Mouse (Mus musculus) hindbrain, embryonic 13.5 days (tissue): ENCODE measurements around the gene Ube2u. TPM values are rescaled to one million over a fixed set of nuclear protein-coding genes. Genes with fewer than 3 reads are reported as not detected.

ENCODE experiments used
- ATAC-seq: fragments of 200-750 bp; cut with Nextera tagmentation; 2 replicates; pipeline ENCODE4 v1.8.0; 2017; ENCODE audit warnings: moderate TSS enrichment; ENCODE audit not compliant: low FRiP score
- H3K27ac ChIP-seq: fragments of 300-500 bp; sonication (generic); 2 replicates; pipeline ENCODE4 v1.5.1; 2015; ENCODE audit warnings: inconsistent platforms, mild to moderate bottlenecking, moderate library complexity
- H3K27me3 ChIP-seq: fragments of 300-500 bp; sonication (generic); 2 replicates; pipeline ENCODE4 v1.6.1; 2015; ENCODE audit warnings: mild to moderate bottlenecking, inconsistent platforms
- H3K36me3 ChIP-seq: fragments of 300-500 bp; sonication (generic); 2 replicates; pipeline ENCODE4 v1.6.1; 2015; ENCODE audit warnings: mild to moderate bottlenecking, inconsistent platforms
- H3K4me1 ChIP-seq: fragments of 300-500 bp; sonication (generic); replicated peaks from 2 replicates; pipeline ENCODE4 v1.6.1; 2015; ENCODE audit warnings: inconsistent platforms
- H3K4me2 ChIP-seq: fragments of 300-500 bp; sonication (generic); 2 replicates; pipeline ENCODE4 v1.6.1; 2015; ENCODE audit warnings: inconsistent platforms, mild to moderate bottlenecking, moderate library complexity
- H3K4me3 ChIP-seq: fragments of 300-500 bp; sonication (generic); 2 replicates; pipeline ENCODE4 v1.5.1; 2015; ENCODE audit warnings: mild to moderate bottlenecking, inconsistent platforms
- H3K9ac ChIP-seq: fragments of 300-500 bp; sonication (generic); 2 replicates; pipeline ENCODE4 v1.6.1; 2015; ENCODE audit warnings: mild to moderate bottlenecking, inconsistent platforms
- H3K9me3 ChIP-seq: fragments of 300-500 bp; sonication (generic); 2 replicates; pipeline ENCODE4 v1.6.1; 2016; ENCODE audit warnings: inconsistent platforms
- WGBS: fragments of 180-500 bp; shearing (Covaris S2); methylation state at CpG from one replicate; pipeline ENCODE4 v1.1.7; 2015; 5-methylcytosine and 5-hydroxymethylcytosine counted together
- polyA plus RNA-seq: library from polyadenylated mRNA; unstranded; fragments of >200 nt; fragmentation: Nextera tagmentation; extraction: Ambion mirVana; gene quantifications from 2 replicates; pipeline ENCODE4 v1.2.1, GENCODE M21; 2015

Gene Ube2u
- polyA plus RNA-seq, 1 experiment from 2014 or later = 0.99 TPM

- no peak for ATAC-seq
- 84% methylated on average over 2 of the region's 2 CpGs for WGBS
- Histone ChIP-seq H3K36me3 (no peaks in the 10 kb centered on the region), H3K27me3 (no peaks in the 10 kb centered on the region), H3K4me1 (peaks cover 2% of the 10 kb centered on the region; the same call in 1 of the 2 replicates), H3K4me3 (no peak overlapping the region), H3K9me3 (no peaks in the 10 kb centered on the region), H3K9ac (no peak overlapping the region), H3K4me2 (no peak overlapping the region), H3K27ac (no peak overlapping the region)
Measured at GRCm38 (mm10) chr4:100517646-100518045, 39.0 kb downstream of the Ube2u start.

GRCm38 (mm10) chr4:100522534-100522933 lies 43.9 kb downstream of the Ube2u start:
- 6% methylated on average over 6 of the region's 6 CpGs for WGBS
- Histone ChIP-seq H3K9me3 (no peaks in the 10 kb centered on the region), H3K4me2 (no peak overlapping the region), H3K9ac (no peak overlapping the region), H3K4me1 (peaks cover 13% of the 10 kb centered on the region), H3K4me3 (no peak overlapping the region), H3K27ac (no peak overlapping the region), H3K27me3 (peaks cover 24% of the 10 kb centered on the region), H3K36me3 (no peaks in the 10 kb centered on the region)
- no peak for ATAC-seq

- 49% methylated on average over 4 of the region's 4 CpGs for WGBS
- ATAC-seq = no peak
- no peaks in the 10 kb centered on the region for H3K36me3 ChIP-seq
- H3K9ac ChIP-seq = no peak overlapping the region
- H3K4me3 ChIP-seq = no peak overlapping the region
- H3K27me3 ChIP-seq = peaks cover 40% of the 10 kb centered on the region
- peaks cover 17% of the 10 kb centered on the region for H3K4me1 ChIP-seq
- no peak overlapping the region for H3K4me2 ChIP-seq
- no peaks in the 10 kb centered on the region for H3K9me3 ChIP-seq
- H3K27ac ChIP-seq = no peak overlapping the region
Measured at GRCm38 (mm10) chr4:100524741-100525140, 46.1 kb downstream of the Ube2u start.

GRCm38 (mm10) chr4:100526296-100526695 lies 47.6 kb downstream of the Ube2u start:
- Histone ChIP-seq H3K9me3 (no peaks in the 10 kb centered on the region), H3K4me1 (peaks cover 17% of the 10 kb centered on the region), H3K4me3 (no peak overlapping the region), H3K9ac (no peak overlapping the region), H3K27ac (no peak overlapping the region), H3K4me2 (no peak overlapping the region), H3K36me3 (no peaks in the 10 kb centered on the region), H3K27me3 (peaks cover 40% of the 10 kb centered on the region)
- 51% methylated on average over 6 of the region's 6 CpGs for WGBS
- no peak for ATAC-seq

- H3K27ac ChIP-seq = no peak overlapping the region
- no peak overlapping the region for H3K9ac ChIP-seq
- ATAC-seq = no peak
- H3K27me3 ChIP-seq = peaks cover 40% of the 10 kb centered on the region
- H3K4me1 ChIP-seq = peaks cover 17% of the 10 kb centered on the region
- peak overlapping the region; percentile 19 for H3K4me3 ChIP-seq
- H3K4me2 ChIP-seq = peak overlapping the region; percentile 48
- 31% methylated on average over 3 of the region's 3 CpGs for WGBS
- H3K9me3 ChIP-seq = no peaks in the 10 kb centered on the region
- H3K36me3 ChIP-seq = no peaks in the 10 kb centered on the region
Measured at GRCm38 (mm10) chr4:100527086-100527485, 48.4 kb downstream of the Ube2u start.

GRCm38 (mm10) chr4:100527554-100528001 lies 48.9 kb downstream of the Ube2u start:
- H3K27ac ChIP-seq = no peak overlapping the region
- peak overlapping the region; percentile 19 for H3K4me3 ChIP-seq
- peaks cover 40% of the 10 kb centered on the region for H3K27me3 ChIP-seq
- no peaks in the 10 kb centered on the region for H3K36me3 ChIP-seq
- H3K9me3 ChIP-seq = no peaks in the 10 kb centered on the region
- H3K4me2 ChIP-seq = peak overlapping the region; percentile 48
- 4% methylated on average over 15 of the region's 15 CpGs for WGBS
- H3K4me1 ChIP-seq = peaks cover 16% of the 10 kb centered on the region
- H3K9ac ChIP-seq = no peak overlapping the region; the same call in 1 of the 2 replicates
- no peak for ATAC-seq

GRCm38 (mm10) chr4:100533607-100534006 lies 55.0 kb downstream of the Ube2u start:
- no peak overlapping the region for H3K4me2 ChIP-seq
- no peaks in the 10 kb centered on the region for H3K4me1 ChIP-seq
- H3K36me3 ChIP-seq = no peaks in the 10 kb centered on the region
- no peak overlapping the region for H3K4me3 ChIP-seq
- no peak for ATAC-seq
- H3K9me3 ChIP-seq = no peaks in the 10 kb centered on the region
- 79% methylated on average over 6 of the region's 6 CpGs for WGBS
- no peak overlapping the region for H3K9ac ChIP-seq
- H3K27me3 ChIP-seq = peaks cover 6% of the 10 kb centered on the region
- no peak overlapping the region for H3K27ac ChIP-seq

- 29% methylated on average over 3 of the region's 3 CpGs for WGBS
- H3K27ac ChIP-seq = no peak overlapping the region
- H3K27me3 ChIP-seq = no peaks in the 10 kb centered on the region
- no peaks in the 10 kb centered on the region for H3K4me1 ChIP-seq
- no peak overlapping the region for H3K9ac ChIP-seq
- H3K4me2 ChIP-seq = no peak overlapping the region
- ATAC-seq = no peak
- no peaks in the 10 kb centered on the region for H3K36me3 ChIP-seq
- H3K9me3 ChIP-seq = no peaks in the 10 kb centered on the region
- no peak overlapping the region for H3K4me3 ChIP-seq
Measured at GRCm38 (mm10) chr4:100534946-100535345, 56.3 kb downstream of the Ube2u start.

- Histone ChIP-seq H3K9me3 (no peaks in the 10 kb centered on the region), H3K27me3 (no peaks in the 10 kb centered on the region), H3K27ac (no peak overlapping the region), H3K9ac (no peak overlapping the region), H3K36me3 (no peaks in the 10 kb centered on the region), H3K4me3 (no peak overlapping the region), H3K4me1 (no peaks in the 10 kb centered on the region), H3K4me2 (no peak overlapping the region)
- whole genome bisulfite sequencing = 7% methylated on average over 3 of the region's 3 CpGs
- ATAC-seq = no peak
Measured at GRCm38 (mm10) chr4:100537898-100538297, 59.2 kb downstream of the Ube2u start.

GRCm38 (mm10) chr4:100539483-100539882 lies 60.8 kb downstream of the Ube2u start:
- Histone ChIP-seq H3K27me3 (no peaks in the 10 kb centered on the region), H3K36me3 (no peaks in the 10 kb centered on the region), H3K9me3 (no peaks in the 10 kb centered on the region), H3K4me3 (no peak overlapping the region), H3K9ac (no peak overlapping the region), H3K27ac (no peak overlapping the region), H3K4me2 (no peak overlapping the region), H3K4me1 (no peaks in the 10 kb centered on the region)
- 80% methylated on average over 3 of the region's 3 CpGs for WGBS
- ATAC-seq = no peak

- Histone ChIP-seq H3K27me3 (no peaks in the 10 kb centered on the region), H3K36me3 (no peaks in the 10 kb centered on the region), H3K9me3 (no peaks in the 10 kb centered on the region), H3K4me1 (no peaks in the 10 kb centered on the region), H3K4me3 (no peak overlapping the region), H3K27ac (no peak overlapping the region), H3K4me2 (no peak overlapping the region), H3K9ac (no peak overlapping the region)
- WGBS = 83% methylated on average over 4 of the region's 4 CpGs
- ATAC-seq = no peak
Measured at GRCm38 (mm10) chr4:100547905-100548304, 69.3 kb downstream of the Ube2u start.

GRCm38 (mm10) chr4:100553296-100553695 lies 74.6 kb downstream of the Ube2u start:
- no peak overlapping the region for H3K9ac ChIP-seq
- no peak for ATAC-seq
- WGBS = 86% methylated on average over 2 of the region's 2 CpGs
- H3K4me1 ChIP-seq = no peaks in the 10 kb centered on the region
- no peaks in the 10 kb centered on the region for H3K27me3 ChIP-seq
- H3K9me3 ChIP-seq = no peaks in the 10 kb centered on the region
- no peak overlapping the region for H3K4me2 ChIP-seq
- H3K36me3 ChIP-seq = no peaks in the 10 kb centered on the region
- H3K4me3 ChIP-seq = no peak overlapping the region
- H3K27ac ChIP-seq = no peak overlapping the region
